Mouse (Mus musculus) embryonic facial prominence, embryonic 14.5 days (tissue): ENCODE results near the gene Apol9a. TPM values are rescaled to one million over a fixed set of nuclear protein-coding genes. Genes with fewer than 3 reads are reported as not detected.
"Not testable (repeated sequence)": the region's sequence is repeated elsewhere in the genome, so short reads cannot be mapped to it uniquely, and the experiment has no call there.

Experiments used
- ATAC-seq: fragments of 200-750 bp; cut with Nextera tagmentation; 2 replicates; pipeline ENCODE4 v1.8.0; 2017; ENCODE audit warnings: low read depth, moderate number of reproducible peaks, moderate TSS enrichment
- DNase-seq: peaks from one replicate; pipeline ENCODE4 v3.0.0-alpha.2; 2015; ENCODE audit warnings: low spot score
- H3K27ac ChIP-seq: fragments of 300-500 bp; sonication (generic); replicated peaks from 2 replicates; pipeline ENCODE4 v1.5.1; 2014; ENCODE audit warnings: low read depth, mild to moderate bottlenecking, low read length, moderate library complexity
- H3K27me3 ChIP-seq: fragments of 300-500 bp; sonication (generic); replicated peaks from 2 replicates; pipeline ENCODE4 v1.6.1; 2014; ENCODE audit warnings: low read length; ENCODE audit not compliant: control insufficient read depth, insufficient read depth
- H3K36me3 ChIP-seq: fragments of 300-500 bp; sonication (generic); 2 replicates; pipeline ENCODE4 v1.6.1; 2014; ENCODE audit warnings: low read length, mixed read lengths; ENCODE audit not compliant: control insufficient read depth, insufficient read depth
- H3K4me1 ChIP-seq: fragments of 300-500 bp; sonication (generic); 2 replicates; pipeline ENCODE4 v1.6.1; 2014; ENCODE audit warnings: antibody characterized with exemption, low read length; ENCODE audit not compliant: control insufficient read depth, insufficient read depth
- H3K4me2 ChIP-seq: fragments of 300-500 bp; sonication (generic); 2 replicates; pipeline ENCODE4 v1.6.1; 2014; ENCODE audit warnings: low read depth, mild to moderate bottlenecking, low read length, moderate library complexity, mixed read lengths
- H3K4me3 ChIP-seq: fragments of 300-500 bp; sonication (generic); 2 replicates; pipeline ENCODE4 v1.5.1; 2014; ENCODE audit warnings: low read depth, mild to moderate bottlenecking, low read length
- H3K9ac ChIP-seq: fragments of 300-500 bp; sonication (generic); 2 replicates; pipeline ENCODE4 v1.6.1; 2014; ENCODE audit warnings: low read depth, mild to moderate bottlenecking, low read length, moderate library complexity, mixed read lengths
- H3K9me3 ChIP-seq: fragments of 300-500 bp; sonication (generic); 2 replicates; pipeline ENCODE4 v1.6.1; 2016; ENCODE audit warnings: low read length; ENCODE audit not compliant: control insufficient read depth
- WGBS: fragments of 180-500 bp; shearing (Covaris S2); extraction: QIAGEN DNeasy Blood & Tissue Kit; methylation state at CpG from one replicate; pipeline ENCODE4 v1.1.7; 2014; 5-methylcytosine and 5-hydroxymethylcytosine counted together
- polyA plus RNA-seq: library from polyadenylated mRNA; unstranded; fragments of >200 nt; fragmentation: Nextera tagmentation; extraction: Ambion mirVana; gene quantifications from 2 replicates; pipeline ENCODE4 v1.2.1, GENCODE M21; 2014

Gene Apol9a
- polyA plus RNA-seq, 1 experiment from 2014 or later: 0.31 TPM

DNA sequence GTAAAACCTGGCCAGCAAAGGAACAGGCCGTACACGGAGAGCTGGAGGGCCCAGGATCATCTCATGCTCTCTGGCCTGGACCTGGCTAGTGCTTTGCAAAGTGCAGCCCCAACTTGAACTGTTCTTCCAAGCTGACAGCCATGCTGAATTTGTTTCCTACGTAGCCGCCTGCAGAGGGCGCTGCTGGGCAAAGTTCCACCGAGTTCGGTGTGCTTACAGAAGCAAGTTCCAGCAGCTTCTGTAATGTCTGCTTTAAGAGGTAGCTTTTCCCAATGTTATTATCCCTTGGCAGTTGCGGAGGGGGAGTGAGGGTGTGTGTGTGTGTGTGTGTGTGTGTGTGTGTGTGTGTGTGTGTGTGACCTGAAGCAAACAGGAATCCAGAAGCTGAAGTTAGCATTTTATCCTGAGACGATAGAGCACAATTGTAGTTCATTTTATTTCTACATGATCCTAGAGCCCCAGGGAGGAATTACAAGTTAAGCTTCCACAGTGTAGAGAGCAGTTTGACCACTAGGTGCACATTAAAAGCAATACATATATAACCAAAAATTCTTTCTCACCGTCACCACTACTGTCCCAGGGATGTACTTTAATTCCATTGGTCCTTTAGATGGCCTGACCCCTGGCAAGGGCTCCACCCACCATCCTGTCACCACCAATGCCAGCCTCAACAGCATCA lies 5.9 kb upstream of the Apol9a start:
- ATAC-seq, H3K27me3 ChIP-seq, H3K27ac ChIP-seq, H3K4me1 ChIP-seq, H3K36me3 ChIP-seq, H3K9me3 ChIP-seq, DNase-seq, H3K4me3 ChIP-seq, H3K4me2 ChIP-seq, H3K9ac ChIP-seq: not testable (repeated sequence)
- WGBS: 17% methylated on average over 2 of the region's 10 CpGs

GRCm38 (mm10) chr15:77415653-77416052 lies 4.7 kb upstream of the Apol9a start:
- ATAC-seq, H3K4me2 ChIP-seq: not testable (repeated sequence)

DNA sequence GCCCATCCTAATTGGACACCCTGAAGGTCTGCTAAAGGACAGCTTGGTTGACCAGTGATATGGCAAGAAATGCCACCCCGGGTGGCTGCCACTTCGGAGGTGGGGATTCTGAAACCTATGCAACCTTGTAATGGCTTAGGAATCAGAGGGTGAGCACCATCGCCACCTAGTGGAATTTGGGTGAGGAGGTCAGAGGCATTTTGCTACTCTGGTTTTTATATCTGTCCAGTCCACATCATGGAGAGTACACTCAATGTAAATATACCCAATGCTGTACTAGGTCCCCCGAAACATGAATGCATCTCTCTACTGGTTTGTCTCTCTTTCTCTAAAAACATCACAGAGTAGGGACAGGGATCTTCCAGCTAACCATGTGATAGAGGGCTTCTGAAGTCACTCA lies 1.8 kb upstream of the Apol9a start:
- ATAC-seq, H3K27me3 ChIP-seq, H3K9ac ChIP-seq, H3K36me3 ChIP-seq, H3K27ac ChIP-seq, DNase-seq, H3K4me3 ChIP-seq, H3K4me2 ChIP-seq, H3K9me3 ChIP-seq, H3K4me1 ChIP-seq: not testable (repeated sequence)
- WGBS: 43% methylated on average over 3 of the region's 4 CpGs

More at GRCm38 (mm10) chr15:77415653-77416052, 4.7 kb upstream of the Apol9a start:
- H3K4me3 ChIP-seq, H3K4me1 ChIP-seq, H3K9ac ChIP-seq, H3K9me3 ChIP-seq, H3K27me3 ChIP-seq, DNase-seq, H3K27ac ChIP-seq, H3K36me3 ChIP-seq: not testable (repeated sequence)
- WGBS: 68% methylated on average over 2 of the region's 2 CpGs

DNA sequence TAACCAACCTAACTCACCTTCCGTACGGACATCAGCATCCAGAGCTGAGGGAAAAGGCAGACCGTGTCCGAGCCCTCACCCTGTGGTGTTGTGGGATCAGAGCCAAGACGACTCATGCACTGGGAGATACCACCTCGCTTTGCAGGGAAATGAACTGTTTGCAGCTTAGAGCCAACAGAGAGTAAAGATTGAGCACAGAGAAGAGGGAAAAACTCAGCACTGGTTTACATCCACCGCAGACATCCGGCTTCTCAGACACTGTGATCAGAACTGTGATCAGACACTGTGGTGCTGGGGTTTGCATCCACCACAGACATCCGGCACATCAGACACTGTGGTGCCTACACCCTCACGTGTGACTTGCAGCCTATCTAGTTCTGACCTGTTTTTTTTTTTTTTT lies 4.6 kb downstream of the Apol9a start:
- ATAC-seq, H3K9ac ChIP-seq, H3K36me3 ChIP-seq, H3K4me1 ChIP-seq, DNase-seq, H3K27ac ChIP-seq, H3K4me2 ChIP-seq, H3K9me3 ChIP-seq, H3K27me3 ChIP-seq, H3K4me3 ChIP-seq: not testable (repeated sequence)
- WGBS: 62% methylated on average over 10 of the region's 10 CpGs

DNA sequence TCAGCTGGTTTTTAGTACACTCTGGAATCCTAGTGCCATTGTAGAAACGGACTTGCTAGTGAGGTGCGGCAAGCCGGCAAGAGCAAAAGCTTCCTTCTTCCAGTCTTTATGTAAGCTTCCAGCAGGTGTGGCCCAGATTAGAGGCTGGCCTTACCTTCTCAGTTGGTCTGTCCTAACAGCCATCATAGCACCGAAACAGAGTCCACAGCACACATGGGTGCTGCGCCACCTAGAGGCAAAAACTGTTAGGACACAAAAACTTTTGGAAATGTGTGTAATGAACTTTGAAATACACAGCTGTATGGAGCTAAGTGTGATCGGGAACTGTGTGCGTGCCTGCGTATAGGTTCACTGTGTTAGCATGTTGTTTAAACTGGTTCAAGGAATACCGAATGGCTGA lies 11.9 kb downstream of the Apol9a start, which contains the start of gene Apol7a:
Apol7a (minus strand) TSS at position 84 of the 400 bp plus-strand sequence.
- ATAC-seq, DNase-seq, H3K4me1 ChIP-seq, H3K36me3 ChIP-seq, H3K27me3 ChIP-seq, H3K9ac ChIP-seq, H3K4me3 ChIP-seq, H3K9me3 ChIP-seq, H3K4me2 ChIP-seq, H3K27ac ChIP-seq: not testable (repeated sequence)
- 56% methylated on average over 9 of the region's 9 CpGs for WGBS

DNA sequence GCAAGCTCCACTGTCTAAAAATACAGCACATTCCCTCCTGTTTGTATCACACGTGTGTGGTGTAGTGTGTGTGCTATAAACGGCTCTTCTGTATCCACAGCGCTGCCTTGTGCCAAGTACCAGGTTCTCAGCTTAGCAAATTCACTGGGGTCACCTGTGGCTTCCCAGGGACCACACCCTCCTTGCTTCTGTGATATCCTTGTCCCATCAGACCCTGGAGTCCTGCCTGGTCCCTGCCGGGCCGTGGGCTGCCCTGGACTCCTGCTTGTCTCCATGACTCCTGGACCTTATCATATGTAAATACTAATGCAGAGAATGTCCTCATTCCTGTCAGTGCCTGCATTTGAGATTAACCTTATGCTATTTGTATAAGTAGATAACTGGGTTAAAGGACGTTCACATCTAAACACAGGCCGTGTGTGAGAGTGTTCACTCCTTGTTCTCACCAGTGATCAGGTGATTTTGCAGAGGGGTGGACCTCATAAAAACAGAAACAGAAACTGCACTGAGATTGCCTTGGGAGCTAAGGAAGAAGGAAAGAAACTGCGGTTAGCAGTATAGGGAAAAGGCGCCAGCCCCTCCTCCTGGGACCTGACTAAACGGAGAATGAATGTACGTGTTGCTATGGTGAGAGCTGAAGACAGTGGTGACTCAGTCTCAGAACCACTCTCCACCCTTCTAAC lies 13.3 kb downstream of the Apol9a start:
- not testable (repeated sequence) for H3K27ac ChIP-seq, H3K4me3 ChIP-seq, H3K4me2 ChIP-seq, H3K36me3 ChIP-seq, H3K9ac ChIP-seq, H3K4me1 ChIP-seq, H3K9me3 ChIP-seq, H3K27me3 ChIP-seq
- ATAC-seq (peak; percentile 33; the same call in 1 of the 2 replicates), DNase-seq (peak; percentile 36)
- 73% methylated on average over 11 of the region's 11 CpGs for WGBS

GRCm38 (mm10) chr15:77393832-77394231 lies 17.1 kb downstream of the Apol9a start:
- not testable (repeated sequence) for H3K4me2 ChIP-seq, H3K36me3 ChIP-seq, ATAC-seq, DNase-seq, H3K9me3 ChIP-seq, H3K4me3 ChIP-seq, H3K27me3 ChIP-seq, H3K27ac ChIP-seq, H3K4me1 ChIP-seq, H3K9ac ChIP-seq
- WGBS: 50% methylated on average over 3 of the region's 3 CpGs

- no peak overlapping the region for H3K4me2 ChIP-seq
- H3K27me3 ChIP-seq: no peaks in the 10 kb centered on the region
- DNase-seq: no peak
- H3K4me1 ChIP-seq: no peaks in the 10 kb centered on the region
- no peaks in the 10 kb centered on the region for H3K9me3 ChIP-seq
- WGBS: 87% methylated on average over 2 of the region's 2 CpGs
- no peak overlapping the region for H3K9ac ChIP-seq
- H3K4me3 ChIP-seq: no peak overlapping the region
- ATAC-seq: no peak
- H3K27ac ChIP-seq: no peak overlapping the region
- no peaks in the 10 kb centered on the region for H3K36me3 ChIP-seq
These were observed 23.5 kb downstream of the Apol9a start for GRCm38 (mm10) chr15:77387462-77387861.
